Mouse (Mus musculus) monocyte, adult 5-6 weeks (primary cell): Measurements from ENCODE around the gene Itpr1. TPM values are rescaled to one million over a fixed set of nuclear protein-coding genes. Genes with fewer than 3 reads are reported as not detected.
"Not testable (repeated sequence)": the region's sequence is repeated elsewhere in the genome, so short reads cannot be mapped to it uniquely, and the experiment has no call there.

Experiments
- ATAC-seq: fragments of 153-309, 156-312 bp; replicated peaks from 2 replicates; pipeline ENCODE4 v1.8.0; 2017; ENCODE audit warnings: mild to moderate bottlenecking; ENCODE audit not compliant: low TSS enrichment, insufficient number of reproducible peaks, severe bottlenecking, poor library complexity, low FRiP score
- total RNA-seq: library from RNA; stranded (forward); fragments of 200-1000, 200-491, 200-594 nt; gene quantifications from 3 replicates; pipeline ENCODE4 v1.2.3, GENCODE M21; 2017

The Itpr1 gene
- total RNA-seq, 1 experiment from 2014 or later: 89.4 TPM

DNA sequence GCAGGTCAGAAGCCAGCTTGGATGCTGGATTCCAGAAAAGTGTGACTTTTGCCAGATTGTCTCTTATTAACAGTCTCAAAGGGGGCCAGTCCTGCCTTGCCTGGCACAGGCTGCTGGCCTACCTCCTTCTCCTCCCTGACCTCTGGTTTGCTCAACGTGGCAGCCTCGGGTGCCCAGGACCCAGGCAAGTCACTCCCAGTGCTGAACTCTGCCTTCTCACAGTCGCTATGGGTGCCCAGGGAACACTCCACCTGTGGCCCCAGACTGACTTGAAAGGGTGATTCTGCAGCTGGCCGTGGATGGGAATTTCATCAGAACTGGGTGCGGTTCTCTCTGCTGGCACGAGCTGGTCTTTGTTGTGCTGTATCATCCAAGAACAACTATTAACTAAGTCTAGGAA lies 321.7 kb downstream of the Itpr1 start:
- ATAC-seq: no peak

DNA sequence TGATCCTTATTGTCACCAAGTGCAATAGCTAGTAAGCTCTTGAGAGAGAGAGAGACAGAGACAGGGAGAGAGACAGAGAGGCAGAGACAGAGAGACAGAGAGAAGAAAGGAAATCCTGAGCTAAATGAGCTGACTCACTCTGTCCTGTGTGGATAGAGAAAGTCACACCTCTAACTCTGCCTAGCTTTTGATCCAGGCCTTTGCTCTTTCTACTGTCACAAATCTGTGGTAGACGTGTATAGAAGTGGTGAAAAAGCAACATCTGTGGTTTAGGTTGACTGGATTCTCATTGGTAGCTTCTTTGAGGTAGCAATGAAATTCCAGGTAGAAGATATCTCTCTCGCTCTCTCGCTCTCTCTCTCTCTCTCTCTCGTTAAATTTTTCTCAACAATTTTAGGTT lies 322.4 kb downstream of the Itpr1 start:
- ATAC-seq: no peak

DNA sequence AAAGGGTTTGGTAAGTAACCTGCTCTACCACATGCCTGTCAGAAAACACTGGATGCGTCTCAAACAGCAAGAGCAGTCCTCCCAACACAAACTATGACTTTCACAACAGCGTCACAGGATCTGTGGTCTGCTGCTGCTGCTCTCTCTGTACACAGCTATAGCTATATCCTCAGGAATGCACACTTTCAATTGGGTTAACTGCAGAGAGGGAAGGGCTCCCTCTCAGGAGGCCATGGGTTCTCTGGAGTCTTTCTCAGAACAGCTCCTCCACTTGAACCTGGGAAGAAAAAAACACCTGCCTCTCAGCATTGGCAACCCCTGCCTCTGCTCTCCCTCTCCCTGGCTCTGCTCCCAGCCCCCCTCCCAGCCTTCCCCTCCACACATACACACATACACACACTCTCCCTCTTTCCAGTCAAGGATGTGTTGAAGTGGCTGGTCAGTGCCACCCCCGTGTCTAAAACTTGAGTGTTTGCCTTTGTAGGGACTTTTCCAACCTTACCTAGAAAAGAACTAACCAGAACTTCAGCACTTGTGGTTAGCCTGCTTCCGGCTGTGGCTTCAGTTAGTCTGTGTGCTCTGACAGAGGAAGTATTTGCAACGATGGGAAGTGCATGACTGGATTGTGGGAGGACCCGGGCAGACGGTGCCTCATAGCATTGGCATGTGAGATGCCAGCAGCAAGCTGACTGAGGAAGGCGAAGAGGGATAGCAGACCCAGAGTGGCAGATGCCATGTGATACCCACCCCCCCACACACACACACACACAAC lies 323.8 kb downstream of the Itpr1 start:
- ATAC-seq: peak; percentile 87

DNA sequence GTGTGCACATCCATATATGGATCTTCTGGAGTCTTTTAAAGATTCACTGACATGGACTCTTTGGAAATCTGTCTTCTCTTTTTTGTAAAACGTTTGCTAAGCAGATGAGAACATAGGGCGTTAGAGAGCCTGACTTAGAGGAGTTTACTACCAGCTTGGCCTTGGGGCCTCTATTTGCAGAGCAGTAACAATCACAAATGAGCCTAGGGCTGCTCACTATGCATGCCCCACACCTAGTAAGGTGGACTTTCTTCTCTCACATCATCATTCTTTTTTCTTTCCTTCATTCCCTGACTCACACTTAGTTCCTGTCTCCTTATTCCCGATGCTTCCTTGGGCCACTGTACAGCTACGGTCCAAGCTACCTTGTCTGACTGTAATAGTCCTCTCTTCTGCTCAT lies 325.5 kb downstream of the Itpr1 start:
- no peak for ATAC-seq

DNA sequence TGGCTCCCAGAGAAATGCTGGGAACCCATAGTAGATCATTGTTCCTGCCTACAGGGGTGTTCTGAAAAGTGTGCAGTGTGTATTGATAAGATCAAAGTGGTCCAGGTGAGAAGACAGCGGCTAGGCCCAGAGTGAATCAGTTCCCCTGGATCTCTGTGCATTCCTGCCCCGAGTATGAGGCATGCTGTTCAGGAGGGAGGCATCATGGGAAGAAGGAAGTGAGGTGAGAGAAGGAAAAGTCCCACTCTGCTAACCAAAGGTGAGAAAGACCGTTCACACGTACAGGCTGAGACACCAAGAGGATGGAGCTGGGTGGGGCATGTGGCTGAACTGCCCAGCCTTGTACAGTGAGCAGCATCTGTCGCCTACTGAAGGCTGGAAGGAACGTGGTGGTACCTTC lies 327.5 kb downstream of the Itpr1 start:
- no peak for ATAC-seq

DNA sequence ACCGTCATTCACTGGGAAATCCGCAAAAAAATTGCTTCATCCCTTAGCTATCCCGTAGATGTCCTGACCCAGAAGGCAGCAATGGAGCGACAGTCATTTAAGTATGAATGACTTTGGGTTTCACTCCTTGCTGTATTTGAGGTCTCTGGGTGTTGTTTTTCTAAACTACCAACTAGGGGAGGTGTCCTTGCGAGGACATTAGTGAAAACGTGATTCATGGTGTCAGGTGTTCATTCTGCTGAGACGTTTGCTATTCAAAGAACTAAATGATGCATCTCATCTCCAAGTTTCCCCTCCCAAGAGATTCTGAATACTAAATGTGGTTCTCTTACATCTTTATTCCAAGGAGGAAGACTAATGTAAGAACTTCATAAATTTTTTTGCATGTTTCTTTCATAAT lies 332.0 kb downstream of the Itpr1 start:
- ATAC-seq: no peak

DNA sequence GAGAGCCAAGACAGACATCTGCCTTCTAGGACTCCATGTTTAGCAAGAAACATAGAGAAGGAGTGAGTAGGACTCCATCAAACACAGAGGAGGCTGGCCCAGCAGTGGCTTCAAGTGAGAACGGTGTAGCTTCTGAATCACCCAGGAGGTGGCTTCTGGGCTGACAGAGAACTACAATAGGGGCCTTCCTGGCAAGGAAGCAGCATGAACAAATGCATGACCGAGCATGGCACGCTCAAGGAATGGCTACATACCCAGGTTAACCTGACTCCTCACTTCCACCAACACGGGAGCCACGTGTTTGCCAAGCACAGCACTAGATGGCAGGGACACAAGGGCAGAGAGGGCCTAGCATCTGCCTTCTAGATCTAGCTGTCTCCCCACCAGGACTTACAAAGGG lies 332.6 kb downstream of the Itpr1 start:
- no peak for ATAC-seq

DNA sequence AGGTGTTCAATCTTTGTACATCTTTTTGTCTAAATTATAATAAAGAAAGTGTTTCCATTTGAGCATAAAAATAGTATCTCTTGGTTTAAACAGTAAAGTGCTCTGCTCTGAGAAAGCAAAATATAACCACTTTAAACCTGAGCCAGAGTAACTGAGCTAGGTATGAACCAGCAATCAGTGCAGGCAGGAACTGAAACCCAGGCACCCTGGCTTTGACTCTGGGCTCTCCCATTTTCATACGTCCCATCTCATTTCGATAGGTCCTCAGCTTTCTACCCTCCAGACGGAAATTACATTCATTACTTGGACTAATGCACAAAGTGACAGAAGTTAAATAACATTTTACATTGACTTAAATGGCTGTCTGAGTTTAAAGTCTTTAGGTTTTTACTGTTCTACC lies 335.5 kb downstream of the Itpr1 start:
- no peak for ATAC-seq

DNA sequence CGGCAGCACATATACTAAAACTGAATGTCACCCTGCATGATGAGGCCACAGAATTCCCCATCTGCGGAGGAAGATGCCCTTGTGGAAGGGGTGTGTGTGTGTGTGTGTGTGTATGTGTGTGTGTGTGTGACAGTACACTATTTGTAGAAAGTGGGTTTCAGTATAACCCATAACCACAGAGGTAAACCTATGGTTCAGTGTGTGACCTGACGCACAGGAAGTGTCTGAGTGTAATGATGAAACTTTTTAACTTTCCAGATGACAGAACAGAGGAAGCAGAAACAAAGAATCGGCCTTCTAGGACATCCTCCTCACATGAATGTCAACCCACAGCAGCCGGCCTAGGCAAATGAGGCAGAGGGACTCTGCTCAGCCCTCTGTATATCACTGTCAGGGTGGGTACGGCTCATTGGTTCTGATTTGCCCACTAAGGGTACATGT lies 336.6 kb downstream of the Itpr1 start:
- peak; percentile 92 for ATAC-seq

DNA sequence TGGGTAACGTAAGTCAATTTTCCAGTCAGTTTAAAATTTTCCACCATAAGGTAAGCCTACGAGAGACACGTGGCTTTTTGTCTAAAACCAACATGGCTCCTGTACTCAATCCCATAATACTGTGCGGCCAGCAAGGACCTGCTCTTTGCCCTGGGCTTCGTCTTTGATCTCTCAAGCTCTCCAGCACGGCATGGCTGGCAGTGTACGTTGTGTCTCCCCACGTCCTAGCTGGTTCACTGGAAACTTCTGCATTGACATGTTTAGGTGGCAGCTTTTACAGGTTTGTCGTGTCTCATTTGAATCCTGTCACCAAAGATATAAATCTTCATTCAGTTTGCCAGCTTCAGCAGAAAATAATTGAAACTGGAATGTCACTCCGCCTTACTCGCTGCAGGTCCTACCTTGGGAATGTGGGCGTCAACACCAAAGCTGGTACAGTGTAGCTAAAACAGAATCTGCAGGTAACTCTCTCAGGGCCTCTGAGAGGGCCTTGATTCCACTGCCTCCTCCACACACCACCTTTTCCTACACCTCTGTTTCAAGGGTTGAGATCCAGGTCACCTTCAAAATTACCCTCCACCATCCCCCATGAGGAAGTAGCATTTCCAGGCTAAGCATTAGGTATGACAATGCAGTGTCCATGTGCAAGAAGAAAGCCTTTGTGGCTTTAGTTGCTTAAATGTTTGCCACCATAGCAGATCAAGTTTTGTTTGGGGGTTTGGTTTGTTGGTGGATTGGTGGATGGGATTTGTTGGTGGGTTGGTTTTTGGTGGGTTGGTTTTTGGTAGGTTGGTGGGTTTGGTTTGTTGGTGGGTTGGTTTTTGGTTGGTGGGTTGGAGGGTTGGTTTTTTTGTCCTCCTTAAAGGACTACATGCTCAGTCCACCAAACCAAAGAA lies 339.1 kb downstream of the Itpr1 start:
- no peak for ATAC-seq

DNA sequence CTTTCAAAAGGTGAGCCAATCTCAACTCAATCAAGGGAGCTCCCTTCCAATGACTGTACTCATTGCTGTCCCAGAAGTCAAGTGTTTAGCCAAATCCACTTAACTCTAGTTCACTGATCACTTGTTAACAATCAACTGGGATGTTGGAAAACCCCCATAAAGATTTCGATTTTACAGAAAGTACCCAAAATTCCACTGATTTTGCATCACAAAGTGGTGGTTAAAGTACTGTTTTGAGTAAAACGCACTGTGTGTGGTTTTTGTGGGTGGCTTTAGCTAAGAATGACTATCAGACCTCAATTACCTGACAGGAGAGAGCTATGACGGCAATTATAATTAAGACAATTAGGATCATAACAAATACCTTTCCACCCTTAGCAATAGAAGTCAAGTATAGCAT lies 340.1 kb downstream of the Itpr1 start:
- no peak for ATAC-seq

DNA sequence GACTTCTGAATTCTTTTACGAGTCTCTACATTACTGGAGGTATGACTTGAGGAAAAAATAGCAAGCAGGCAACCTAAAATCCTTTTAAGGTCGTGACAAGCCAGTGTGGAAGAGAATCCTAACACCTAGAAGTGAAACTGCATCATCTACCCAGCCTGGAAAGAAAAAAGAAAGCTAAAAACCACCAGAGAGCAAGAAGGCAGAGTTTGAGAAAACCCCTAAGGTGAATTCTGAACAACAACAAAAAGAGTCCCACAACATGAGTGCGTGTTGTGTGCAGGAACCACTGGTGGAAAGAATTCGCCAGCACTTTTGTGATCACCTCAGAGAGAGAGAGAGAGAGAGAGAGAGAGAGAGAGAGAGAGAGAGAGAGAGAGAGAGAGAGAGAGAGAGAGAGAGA lies 340.6 kb downstream of the Itpr1 start:
- ATAC-seq: no peak

DNA sequence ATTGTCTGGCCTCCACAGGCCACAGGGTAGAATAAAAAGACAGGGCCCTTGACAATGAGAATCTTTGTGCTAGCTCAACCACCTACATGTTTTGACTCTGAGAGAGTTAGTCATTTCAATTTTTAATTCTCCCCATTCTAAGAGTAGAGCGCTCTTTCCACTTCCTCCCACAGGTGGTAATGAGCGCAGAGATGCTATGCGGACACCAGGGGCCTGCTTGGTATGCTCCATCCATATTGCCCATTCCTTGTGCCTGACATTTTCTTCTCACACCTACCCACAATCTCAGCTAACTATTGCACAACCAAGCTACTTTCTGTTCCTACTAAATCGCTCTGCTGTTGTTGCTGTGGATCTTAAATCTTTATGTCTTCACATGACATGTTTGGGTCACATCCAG lies 341.5 kb downstream of the Itpr1 start:
- peak; percentile 47; the same call in 1 of the 2 replicates for ATAC-seq

DNA sequence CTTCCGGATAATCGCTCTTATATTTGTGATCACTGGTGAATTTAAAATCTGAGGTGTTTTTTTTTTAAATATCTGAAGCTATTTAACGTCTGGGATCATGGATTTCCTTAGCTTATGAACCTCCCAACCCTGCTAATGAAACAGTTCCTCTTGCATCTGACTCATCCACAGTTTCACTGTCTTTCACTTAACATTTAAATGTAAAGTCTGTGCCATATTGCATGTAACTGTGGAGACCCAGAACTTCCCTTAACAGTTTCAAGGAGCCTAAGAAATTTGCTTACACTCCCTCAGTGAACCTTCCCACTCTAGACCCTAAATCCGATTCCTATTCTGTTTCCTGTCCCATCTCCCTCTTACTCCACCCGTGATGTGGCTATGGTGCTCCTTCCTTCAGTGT lies 342.0 kb downstream of the Itpr1 start:
- peak; percentile 75 for ATAC-seq

DNA sequence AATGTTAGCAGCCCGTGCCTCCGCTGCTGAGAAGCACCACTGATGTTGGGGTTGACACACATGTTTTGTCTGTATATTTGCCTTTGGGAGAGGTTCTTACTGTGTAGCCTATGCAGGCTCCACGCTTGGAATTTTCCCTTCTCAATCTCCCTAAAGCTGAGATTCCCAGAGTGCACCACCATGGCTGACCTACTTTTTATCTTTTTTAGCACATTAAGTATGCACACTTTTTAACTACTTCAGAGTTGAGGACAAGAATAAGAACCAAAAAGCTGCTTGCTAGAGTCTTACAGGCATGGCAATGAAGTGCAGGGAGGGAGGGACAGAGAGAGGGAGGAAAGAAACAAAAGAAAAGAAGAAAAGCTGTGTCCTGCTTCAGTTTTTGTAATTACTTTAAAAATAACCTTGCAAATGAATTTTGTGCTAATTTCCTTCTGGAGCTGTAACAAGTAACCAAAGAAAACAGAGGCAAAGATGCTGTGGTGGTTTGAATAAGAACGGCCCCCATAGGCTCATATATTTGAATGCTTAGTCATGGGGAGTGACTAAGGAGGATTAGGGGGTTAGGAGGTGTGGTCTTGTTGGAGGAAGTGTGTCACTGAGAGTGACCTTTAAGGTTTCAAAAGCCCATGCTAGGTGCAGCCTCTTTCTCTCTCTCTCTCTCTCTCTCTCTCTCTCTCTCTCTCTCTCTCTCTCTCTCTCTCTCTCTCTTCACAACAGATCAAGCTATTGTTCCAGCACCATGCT lies 344.9 kb downstream of the Itpr1 start:
- ATAC-seq: no peak; the same call in 1 of the 2 replicates

DNA sequence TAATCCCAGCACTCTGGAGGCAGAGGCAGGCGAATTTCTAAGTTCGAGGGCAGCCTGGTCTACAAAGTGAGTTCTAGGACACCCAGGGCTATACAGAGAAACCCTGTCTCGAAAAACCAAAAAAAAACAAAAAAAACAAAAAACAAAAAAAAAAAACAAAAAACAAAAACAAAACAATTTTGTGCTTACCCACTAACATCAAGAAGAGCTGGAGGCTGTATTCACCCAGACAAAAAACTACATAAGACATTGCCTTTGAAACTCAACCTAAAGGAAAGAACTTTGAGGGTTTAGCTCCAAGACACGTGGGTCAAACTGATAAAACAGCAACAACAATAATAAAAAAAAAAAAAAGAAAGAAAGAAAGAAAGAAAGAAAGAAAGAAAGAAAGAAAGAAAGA lies 346.3 kb downstream of the Itpr1 start:
- ATAC-seq: not testable (repeated sequence)

DNA sequence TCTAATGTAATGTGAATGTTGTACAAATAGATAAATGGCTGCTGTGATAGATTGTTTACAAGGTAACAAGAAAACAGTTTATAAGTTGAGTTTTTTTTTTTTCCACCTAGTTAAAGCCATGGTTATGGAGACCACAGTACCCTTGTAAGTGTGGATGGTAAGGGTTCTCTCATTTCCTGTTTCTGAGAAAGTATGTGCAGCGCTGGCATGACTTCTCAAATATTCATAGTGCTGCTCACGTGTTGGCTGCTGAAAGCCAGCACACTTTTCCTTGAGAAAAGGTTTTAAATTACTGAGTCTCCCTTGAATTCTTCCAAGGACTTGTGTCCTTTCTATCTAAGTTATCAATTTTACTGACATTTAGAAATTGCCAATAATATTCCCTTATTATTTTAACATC lies 350.1 kb downstream of the Itpr1 start:
- no peak for ATAC-seq

DNA sequence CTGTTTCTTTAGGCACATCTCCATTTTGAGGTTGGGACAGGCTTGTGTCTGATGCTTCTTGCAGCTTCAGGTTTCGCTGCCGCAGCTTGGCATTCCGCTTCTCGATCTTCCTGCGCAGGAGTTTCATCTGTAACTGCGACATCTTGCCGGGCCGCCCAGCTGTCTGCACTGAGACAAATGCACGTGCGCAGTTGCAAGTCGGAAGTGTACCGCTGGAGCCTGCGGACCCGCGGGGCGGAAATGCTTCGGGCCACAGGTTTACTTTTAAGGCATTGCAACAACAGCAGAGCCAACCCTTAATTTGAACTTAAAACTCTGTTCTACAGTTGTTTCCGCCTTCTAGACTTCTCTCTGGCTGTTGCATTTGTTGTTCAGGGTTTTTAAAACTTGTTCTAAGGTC lies 352.6 kb downstream of the Itpr1 start:
- not testable (repeated sequence) for ATAC-seq

DNA sequence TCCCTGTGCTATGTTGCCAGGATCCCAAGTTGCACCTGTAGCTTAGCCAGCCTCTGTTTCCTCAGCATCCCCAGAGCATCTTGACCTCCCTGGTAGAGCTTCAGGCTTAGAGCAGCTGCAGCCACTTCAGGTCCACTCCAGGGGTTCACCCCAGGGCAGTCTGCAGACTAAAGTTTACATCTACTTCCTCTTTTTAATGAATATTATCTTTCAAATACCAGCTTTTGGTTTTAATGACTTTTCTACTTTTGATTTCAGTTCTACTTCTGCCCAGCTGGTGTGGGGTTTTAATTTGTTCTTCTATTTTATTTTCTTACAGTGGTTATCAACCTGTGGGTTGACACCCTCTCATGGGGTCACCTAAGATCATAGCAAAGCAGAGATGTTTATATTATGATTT lies 353.7 kb downstream of the Itpr1 start:
- ATAC-seq: no peak
